Mouse (Mus musculus): ENCODE data around the gene Aadat.
"Not testable (repeated sequence)": the region's sequence is repeated elsewhere in the genome, so short reads cannot be mapped to it uniquely, and the experiment has no call there.

Gene Aadat

GRCm38 (mm10) chr8:60505653-60506521, at the start of gene Aadat:
TSS of gene Aadat (plus strand) at chr8:60505932.
- DNase-seq (ENCODE audit: low spot score) = no peak

- DNase-seq (ENCODE audit: low spot score) = no peak
Measured at GRCm38 (mm10) chr8:60466686-60467335, 38.9 kb upstream of the Aadat start.

GRCm38 (mm10) chr8:60490147-60490546, 15.6 kb upstream of the Aadat start:
- no peak for DNase-seq (ENCODE audit: low spot score)

- no peak for DNase-seq (ENCODE audit: low spot score)
Measured at GRCm38 (mm10) chr8:60491871-60492270, 13.9 kb upstream of the Aadat start.

- no peak for DNase-seq (ENCODE audit: low spot score)
Measured at GRCm38 (mm10) chr8:60492471-60492870, 13.3 kb upstream of the Aadat start.

- no peak for DNase-seq (ENCODE audit: low spot score)
Measured at GRCm38 (mm10) chr8:60494606-60495005, 11.1 kb upstream of the Aadat start.

- DNase-seq (ENCODE audit: low spot score) = not testable (repeated sequence)
Measured at GRCm38 (mm10) chr8:60495046-60495445, 10.7 kb upstream of the Aadat start.

- DNase-seq (ENCODE audit: low spot score) = no peak
Measured at GRCm38 (mm10) chr8:60503098-60503497, 2.6 kb upstream of the Aadat start, which contains the start of gene Gm10283. TSS of gene Gm10283 (minus strand) at chr8:60503198.

GRCm38 (mm10) chr8:60518286-60518685, 12.6 kb downstream of the Aadat start:
- DNase-seq (ENCODE audit: low spot score) = no peak

GRCm38 (mm10) chr8:60534945-60535344, 29.2 kb downstream of the Aadat start:
- no peak for DNase-seq (ENCODE audit: low spot score)

GRCm38 (mm10) chr8:60566783-60567182, 61.1 kb downstream of the Aadat start:
- DNase-seq (ENCODE audit: low spot score) = no peak

GRCm38 (mm10) chr8:60577231-60577630, 71.5 kb downstream of the Aadat start:
- DNase-seq (ENCODE audit: low spot score) = no peak

GRCm38 (mm10) chr8:60583369-60583768, 77.6 kb downstream of the Aadat start:
- DNase-seq (ENCODE audit: low spot score) = no peak

GRCm38 (mm10) chr8:60591352-60592105, 85.8 kb downstream of the Aadat start:
- not testable (repeated sequence) for DNase-seq (ENCODE audit: low spot score)

GRCm38 (mm10) chr8:60594761-60595160, 89.0 kb downstream of the Aadat start:
- no peak for DNase-seq (ENCODE audit: low spot score)

Measured in T-cell, adult 2 months (primary cell).